Comparison of ENCODE assay signal across 12 mouse cellular contexts in genomic region chr3:137367826-137368325, GRCm38 (mm10). TPM values are rescaled to one million over a fixed set of nuclear protein-coding genes. Genes with fewer than 3 reads are reported as not detected.
A peak's percentile ranks its signal among the peaks of the same experiment; 100 is the strongest.
DNase-seq lines count a peak whose midpoint lies in the region; ATAC-seq and TF ChIP-seq lines count a peak whose summit lies in the region.
"Had no signal": no experiment of that assay in that cellular context is flagged by ENCODE, and none has a peak within 500 bp of the region (broad histone marks: within the 10 kb centered on the region; RNA-seq: fewer than 3 reads in every experiment).

No protein-coding gene starts in this region.

- no peak overlapping the region for H3K9ac ChIP-seq in hindbrain, embryonic 14.5 days
- H3K9ac ChIP-seq in hindbrain, embryonic 12.5 days = no peak overlapping the region

- ATAC-seq in hindbrain, embryonic 14.5 days (ENCODE audit: low FRiP score) = peak; percentile 66; the same call in 1 of the 2 replicates
- no peak for ATAC-seq in hindbrain, embryonic 12.5 days (ENCODE audit: low FRiP score)

- no peaks in the 10 kb centered on the region for H3K27me3 ChIP-seq in hindbrain, embryonic 14.5 days (ENCODE audit: control insufficient read depth, insufficient read depth, low read length)
- H3K27me3 ChIP-seq in hindbrain, embryonic 12.5 days = no peaks in the 10 kb centered on the region

- no peak overlapping the region for H3K4me3 ChIP-seq in hindbrain, embryonic 14.5 days (replicated peaks; ENCODE audit: low read length)
- no peak overlapping the region for H3K4me3 ChIP-seq in hindbrain, embryonic 12.5 days
- H3K4me3 ChIP-seq: erythroblast, embryonic 14.5 days had no signal

- no peak overlapping the region for H3K4me2 ChIP-seq in hindbrain, embryonic 14.5 days (replicated peaks)
- no peak overlapping the region for H3K4me2 ChIP-seq in hindbrain, embryonic 12.5 days (replicated peaks)

- peak; percentile 40 for DNase-seq in hindbrain, embryonic 14.5 days (ENCODE audit: low spot score)
- peak; percentile 75 for DNase-seq in brain, embryonic 14.5 days (ENCODE audit: low read depth)
- DNase-seq in cerebellum, postnatal 14 days = peak; percentile 95 to 98
- DNase-seq in layer of hippocampus, postnatal 10 days (ENCODE audit: low spot score in 2 of 2) = peak; percentile 17 to 32
- no peak for DNase-seq in heart, postnatal 25 days (ENCODE audit: low spot score)
- DNase-seq in ovary, postnatal 14 days (ENCODE audit: low spot score) = no peak
- DNase-seq in kidney, adult 18-20 months = no peak
- DNase-seq: kidney, postnatal 4 days; lung, postnatal 14 days; right cerebral cortex, adult 18-20 months had no signal

- no peaks in the 10 kb centered on the region for H3K36me3 ChIP-seq in hindbrain, embryonic 14.5 days (replicated peaks; ENCODE audit: control insufficient read depth, insufficient read depth)
- H3K36me3 ChIP-seq in hindbrain, embryonic 12.5 days = no peaks in the 10 kb centered on the region

- TF ChIP-seq POLR2A in brain, embryonic 14.5 days (IDR thresholded peaks at IDR 0.05; ENCODE audit: borderline replicate concordance, extremely low read depth, insufficient read depth, insufficient read length, poor library complexity, severe bottlenecking) = no peak

- no peak overlapping the region for H3K27ac ChIP-seq in hindbrain, embryonic 14.5 days
- no peak overlapping the region for H3K27ac ChIP-seq in hindbrain, embryonic 12.5 days

- no peaks in the 10 kb centered on the region for H3K9me3 ChIP-seq in hindbrain, embryonic 14.5 days (ENCODE audit: control insufficient read depth, low read length)
- H3K9me3 ChIP-seq in hindbrain, embryonic 12.5 days (replicated peaks) = no peaks in the 10 kb centered on the region

- H3K4me1 ChIP-seq in hindbrain, embryonic 14.5 days (replicated peaks; ENCODE audit: control insufficient read depth, insufficient read depth, low read length) = no peaks in the 10 kb centered on the region
- no peaks in the 10 kb centered on the region for H3K4me1 ChIP-seq in hindbrain, embryonic 12.5 days

- intact Hi-C loops in heart, postnatal 25 days (cut with DNase I) = no loop called here

- no peak for TF ChIP-seq CTCF in brain, embryonic 14.5 days (IDR thresholded peaks at IDR 0.05; ENCODE audit: borderline replicate concordance, extremely low read depth, insufficient read depth, insufficient read length)

- WGBS in hindbrain, embryonic 14.5 days = 67% methylated on average over 3 of the region's 3 CpGs
- 66% methylated on average over 3 of the region's 3 CpGs for WGBS in hindbrain, embryonic 12.5 days

RNA-seq across cellular contexts. Expression of gene Emcn, which starts 27.0 kb away (rescaled TPM):
- polyA plus RNA-seq in hindbrain, embryonic 14.5 days (2014; fragmentation: Nextera tagmentation; extraction: Ambion mirVana) = 14.3 and 18.7 TPM in 2 replicates
- polyA plus RNA-seq in hindbrain, embryonic 12.5 days (2016; fragmentation: Nextera tagmentation; extraction: Ambion mirVana) = 23.0 and 23.6 TPM in 2 replicates
- polyA plus RNA-seq in brain, embryonic 14.5 days (2012; rRNA removed) = 11.1 and 14.5 TPM in 2 replicates
- 1 to 10 TPM; 5.8 to 6.1 TPM for total RNA-seq in layer of hippocampus, postnatal 10 days (2021)
- total RNA-seq in heart, postnatal 25 days (2021) = 10 to 100 TPM; 51.2 to 56.4 TPM
- polyA plus RNA-seq: erythroblast, embryonic 14.5 days had no signal

Comparison
In these comparisons a context has a peak if more than half of its experiments do, and no peak if none do; other contexts are left out.
1. DNase-seq: peak in hindbrain, embryonic 14.5 days (single experiment), brain, embryonic 14.5 days (single experiment), cerebellum, postnatal 14 days (2 of 2) and layer of hippocampus, postnatal 10 days (2 of 2); none in heart, postnatal 25 days (single experiment), ovary, postnatal 14 days (single experiment) and kidney, adult 18-20 months (single experiment).